Mouse (Mus musculus) liver, adult 2 months (tissue): ENCODE data around the gene Tmem107. TPM values are rescaled to one million over a fixed set of nuclear protein-coding genes. Genes with fewer than 3 reads are reported as not detected.

Source experiments
- DNase-seq: peaks from one replicate; pipeline ENCODE4 v3.0.0-alpha.2; 2011; ENCODE audit warnings: low read depth, low spot score; ENCODE audit errors: extremely low read depth
- H3K27ac ChIP-seq: fragments of 200-500 bp; replicated peaks from 2 replicates; pipeline ENCODE4 v1.5.1; 2012; ENCODE audit warnings: low read depth, mild to moderate bottlenecking, control low read depth, inconsistent platforms, low read length; ENCODE audit not compliant: insufficient read depth
- H3K27me3 ChIP-seq: fragments of 200-500 bp; 2 replicates; pipeline ENCODE4 v1.6.1; 2012; ENCODE audit warnings: mild to moderate bottlenecking, moderate library complexity, low read length, inconsistent platforms; ENCODE audit not compliant: control insufficient read depth, insufficient read depth
- H3K36me3 ChIP-seq: fragments of 200-500 bp; 2 replicates; pipeline ENCODE4 v1.6.1; 2012; ENCODE audit warnings: low read length, inconsistent platforms; ENCODE audit not compliant: control insufficient read depth, insufficient read depth
- H3K4me1 ChIP-seq: fragments of 200-500 bp; 2 replicates; pipeline ENCODE4 v1.6.1; 2011; ENCODE audit warnings: low read length; ENCODE audit not compliant: control insufficient read depth, insufficient read depth
- H3K4me3 ChIP-seq: fragments of 200-500 bp; 2 replicates; pipeline ENCODE4 v1.5.1; 2011; ENCODE audit warnings: low read depth, mild to moderate bottlenecking, control low read depth, low read length, moderate library complexity; ENCODE audit not compliant: insufficient read depth
- H3K79me2 ChIP-seq: fragments of 200-500 bp; 2 replicates; pipeline ENCODE4 v1.6.1; 2012; ENCODE audit warnings: inconsistent platforms, mild to moderate bottlenecking, low read length, moderate library complexity; ENCODE audit not compliant: control insufficient read depth, insufficient read depth
- H3K9ac ChIP-seq: fragments of 200-500 bp; 2 replicates; pipeline ENCODE4 v1.6.1; 2012; ENCODE audit warnings: low read depth, mild to moderate bottlenecking, control low read depth, inconsistent platforms, low read length
- CTCF ChIP-seq: fragments of 200-500 bp; IDR thresholded peaks from 2 replicates; pipeline ENCODE4 v1.5.1; 2011; ENCODE audit warnings: low read depth, low read length, control low read depth
- POLR2A ChIP-seq: fragments of 200-500 bp; IDR thresholded peaks from 2 replicates; pipeline ENCODE4 v1.6.1; 2011; ENCODE audit warnings: low read length, control low read depth; ENCODE audit not compliant: insufficient read depth; ENCODE audit errors: extremely low read depth
- WGBS: fragments of 180-500 bp; shearing (Covaris S2); methylation state at CpG from one replicate; pipeline ENCODE4 v1.1.7; 2018; 5-methylcytosine and 5-hydroxymethylcytosine counted together
- polyA plus RNA-seq: library from polyadenylated mRNA; depleted of rRNA; stranded (reverse); fragments of >200 nt; gene quantifications from 2 replicates; pipeline ENCODE4 v1.2.3, GENCODE M21; 2012
- total RNA-seq: library from RNA; depleted of rRNA; stranded (reverse); fragments of >200 nt; gene quantifications from 2 replicates; pipeline ENCODE4 v1.2.3, GENCODE M21; 2014

Gene Tmem107
- total and polyA plus RNA-seq, 2 experiments: 2.2 to 4.7 TPM

DNA sequence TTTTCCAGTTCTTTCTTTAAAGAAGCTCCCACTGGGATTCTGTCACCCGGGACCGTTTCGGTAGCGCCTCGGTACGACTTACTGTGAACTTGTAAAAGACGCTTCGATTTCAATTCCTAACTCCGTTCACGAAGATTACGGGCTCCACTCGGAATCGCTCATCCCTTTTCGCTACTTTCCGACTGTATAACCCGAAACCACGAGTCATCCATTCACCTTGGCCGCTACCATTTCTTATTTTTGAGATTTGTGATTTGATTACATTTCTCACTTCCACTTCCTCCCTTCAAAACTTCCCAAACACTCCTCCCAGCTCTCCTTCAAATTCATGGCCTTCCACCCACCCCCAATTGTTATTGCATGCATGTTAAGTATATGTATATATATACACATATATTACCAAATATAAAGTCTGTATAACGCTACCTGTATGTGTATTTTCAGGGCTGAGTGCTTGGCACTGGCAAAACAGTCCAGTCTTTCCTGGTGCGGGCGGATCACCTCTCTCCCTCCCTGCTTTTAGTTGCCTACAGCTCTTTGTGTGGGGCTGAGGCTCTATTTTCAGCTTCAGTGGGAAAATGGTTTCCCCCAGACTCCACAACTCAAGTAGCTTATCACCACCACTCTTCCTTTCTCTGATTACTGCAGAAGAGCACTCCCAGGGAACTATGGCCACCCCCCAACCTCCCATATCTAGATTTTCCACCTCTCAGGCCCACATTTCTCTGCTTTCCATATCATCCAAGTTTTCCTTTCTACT is 40.6 kb downstream of the Tmem107 start:
- DNase-seq: no peak
- H3K4me3 ChIP-seq: no peak overlapping the region
- peaks cover 10% of the 10 kb centered on the region for H3K4me1 ChIP-seq
- H3K27ac ChIP-seq: no peak overlapping the region
- WGBS: 23% methylated on average over 21 of the region's 21 CpGs
- TF ChIP-seq POLR2A: no peak
- TF ChIP-seq CTCF: no peak
- no peaks in the 10 kb centered on the region for H3K27me3 ChIP-seq
- H3K36me3 ChIP-seq: peaks cover 23% of the 10 kb centered on the region
- H3K79me2 ChIP-seq: no peaks in the 10 kb centered on the region
- H3K9ac ChIP-seq: no peak overlapping the region

- Histone ChIP-seq H3K27ac (no peak overlapping the region), H3K4me3 (no peak overlapping the region), H3K36me3 (peaks cover 21% of the 10 kb centered on the region), H3K79me2 (no peaks in the 10 kb centered on the region), H3K4me1 (peaks cover 10% of the 10 kb centered on the region), H3K9ac (no peak overlapping the region), H3K27me3 (no peaks in the 10 kb centered on the region)
- WGBS: 68% methylated on average over 4 of the region's 4 CpGs
- DNase-seq: peak; percentile 7
- TF ChIP-seq CTCF: no peak
- TF ChIP-seq POLR2A: no peak
These were observed 41.3 kb downstream of the Tmem107 start for GRCm38 (mm10) chr11:69111865-69112264.

DNA sequence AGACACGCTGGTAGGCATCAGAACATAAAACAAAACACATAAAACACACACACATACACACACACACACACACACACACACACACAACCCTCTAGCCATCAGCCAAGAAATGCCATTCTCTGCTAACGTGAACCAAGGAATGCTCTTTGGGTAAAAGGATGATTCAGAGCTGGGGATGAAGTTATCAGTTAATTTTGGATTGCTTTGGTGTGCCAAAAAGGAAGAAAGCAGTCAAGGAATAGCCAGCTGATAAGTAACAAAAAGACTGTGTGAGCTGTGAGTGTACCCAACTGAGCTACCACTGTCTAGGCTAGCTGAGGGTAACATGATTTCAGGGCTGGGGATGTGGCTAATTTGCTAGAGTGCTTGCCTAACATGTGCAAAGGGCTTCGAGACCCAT is 43.4 kb downstream of the Tmem107 start:
- peaks cover 5% of the 10 kb centered on the region for H3K36me3 ChIP-seq
- DNase-seq: no peak
- WGBS: 49% methylated on average over 3 of the region's 3 CpGs
- H3K9ac ChIP-seq: no peak overlapping the region
- no peak overlapping the region for H3K4me3 ChIP-seq
- peaks cover 14% of the 10 kb centered on the region for H3K4me1 ChIP-seq
- H3K27me3 ChIP-seq: no peaks in the 10 kb centered on the region
- no peaks in the 10 kb centered on the region for H3K79me2 ChIP-seq
- TF ChIP-seq POLR2A: no peak
- no peak for TF ChIP-seq CTCF
- peak overlapping the region; percentile 69 for H3K27ac ChIP-seq

GRCm38 (mm10) chr11:69114621-69115020 is 44.0 kb downstream of the Tmem107 start:
- Histone ChIP-seq H3K79me2 (no peaks in the 10 kb centered on the region), H3K36me3 (no peaks in the 10 kb centered on the region; the same call in 1 of the 2 replicates), H3K9ac (no peak overlapping the region), H3K4me3 (no peak overlapping the region), H3K27ac (peak overlapping the region; percentile 69), H3K4me1 (peaks cover 14% of the 10 kb centered on the region), H3K27me3 (no peaks in the 10 kb centered on the region)
- TF ChIP-seq POLR2A (no peak), CTCF (no peak)
- DNase-seq: peak; percentile 94
- 22% methylated on average over 3 of the region's 3 CpGs for WGBS

- H3K4me1 ChIP-seq: peaks cover 14% of the 10 kb centered on the region
- H3K27ac ChIP-seq: no peak overlapping the region
- WGBS: 73% methylated on average over 5 of the region's 5 CpGs
- no peaks in the 10 kb centered on the region for H3K36me3 ChIP-seq
- no peaks in the 10 kb centered on the region for H3K79me2 ChIP-seq
- H3K27me3 ChIP-seq: no peaks in the 10 kb centered on the region
- H3K4me3 ChIP-seq: no peak overlapping the region
- DNase-seq: no peak
- no peak overlapping the region for H3K9ac ChIP-seq
- TF ChIP-seq POLR2A (no peak), CTCF (no peak)
These were observed 46.2 kb downstream of the Tmem107 start for GRCm38 (mm10) chr11:69116843-69117242.
